Comparison of ENCODE assay signal across 17 mouse cellular contexts in the genomic region with DNA sequence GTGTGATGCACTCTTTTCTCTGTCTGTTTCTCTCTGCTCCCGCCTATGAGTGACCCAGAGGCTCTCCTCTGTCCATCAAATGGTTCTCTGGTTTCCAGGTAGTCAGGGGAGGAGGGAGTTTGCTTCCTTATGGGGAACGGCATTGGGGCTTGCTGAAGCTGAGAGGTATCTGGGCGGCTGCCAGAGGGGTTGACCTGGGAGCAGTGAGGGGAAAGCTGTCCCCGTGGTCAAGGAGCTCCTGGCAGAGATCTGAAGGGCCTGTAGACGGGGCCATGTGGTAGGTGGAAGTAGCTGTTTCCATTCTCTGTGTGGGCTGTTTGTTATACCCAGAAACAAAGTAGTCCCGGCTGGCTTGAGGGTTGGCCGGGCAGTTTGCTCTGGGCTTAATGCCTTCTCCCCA. TPM values are rescaled to one million over a fixed set of nuclear protein-coding genes. Genes with fewer than 3 reads are reported as not detected.
DNase-seq lines count a peak whose midpoint lies in the region; ATAC-seq and TF ChIP-seq lines count a peak whose summit lies in the region.
"Had no signal": no experiment of that assay in that cellular context is flagged by ENCODE, and none has a peak within 500 bp of the region (broad histone marks: within the 10 kb centered on the region; RNA-seq: fewer than 3 reads in every experiment).

No protein-coding gene starts in this region.

- 29% methylated on average over 7 of the region's 7 CpGs for WGBS in heart, embryonic 13.5 days
- 25% methylated on average over 7 of the region's 7 CpGs for WGBS in heart, embryonic 16.5 days
- WGBS in lung, embryonic 14.5 days, result 53% methylated on average over 7 of the region's 7 CpGs

- H3K4me2 ChIP-seq in heart, embryonic 13.5 days, result peak overlapping the region; percentile 48
- H3K4me2 ChIP-seq in heart, embryonic 16.5 days (ENCODE audit: low read depth, low read length), result peak overlapping the region; percentile 37
- no peak overlapping the region for H3K4me2 ChIP-seq in lung, embryonic 14.5 days
- H3K4me2 ChIP-seq: embryonic facial prominence, embryonic 12.5 days; limb, embryonic 15.5 days; neural tube, embryonic 12.5 days had no signal

- peak overlapping the region; percentile 73 for H3K27ac ChIP-seq in heart, embryonic 13.5 days (replicated peaks)
- peak overlapping the region; percentile 59 for H3K27ac ChIP-seq in heart, embryonic 16.5 days (ENCODE audit: low read length)
- H3K27ac ChIP-seq in lung, embryonic 14.5 days (ENCODE audit: low read depth), result 0 out of 2 replicates have a peak overlapping the region, but pooled peaks have one; percentile 63
- H3K27ac ChIP-seq: embryonic facial prominence, embryonic 12.5 days; hindbrain, embryonic 10.5 days; limb, embryonic 15.5 days; neural tube, embryonic 12.5 days had no signal

- ATAC-seq in heart, embryonic 13.5 days (ENCODE audit: extremely low read depth, insufficient number of reproducible peaks, low FRiP score, low TSS enrichment), result no peak
- peak; percentile 16; the same call in 1 of the 2 replicates for ATAC-seq in heart, embryonic 16.5 days (replicated peaks; ENCODE audit: extremely low read depth, insufficient read depth, low FRiP score)
- ATAC-seq in lung, embryonic 14.5 days (ENCODE audit: insufficient read depth), result no peak
- ATAC-seq in erythroblast, adult 5-6 weeks (replicated peaks; ENCODE audit: low FRiP score, poor library complexity, severe bottlenecking), result no peak

- intact Hi-C loops in heart, postnatal 36 days (cut with DNase I), result no loop called here

- no peaks in the 10 kb centered on the region for H3K27me3 ChIP-seq in heart, embryonic 13.5 days (replicated peaks)
- H3K27me3 ChIP-seq in heart, embryonic 16.5 days (ENCODE audit: control insufficient read depth, insufficient read depth, low read length), result no peaks in the 10 kb centered on the region
- no peaks in the 10 kb centered on the region for H3K27me3 ChIP-seq in lung, embryonic 14.5 days (ENCODE audit: insufficient read depth, low read length)
- H3K27me3 ChIP-seq: embryonic facial prominence, embryonic 12.5 days; limb, embryonic 15.5 days; neural tube, embryonic 12.5 days had no signal

- TF ChIP-seq CTCF in lung, embryonic 14.5 days (IDR thresholded peaks at IDR 0.05; ENCODE audit: low read depth), result no peak

- no peaks in the 10 kb centered on the region for H3K9me3 ChIP-seq in heart, embryonic 13.5 days
- no peaks in the 10 kb centered on the region for H3K9me3 ChIP-seq in heart, embryonic 16.5 days (replicated peaks; ENCODE audit: control insufficient read depth, low read length)
- no peaks in the 10 kb centered on the region for H3K9me3 ChIP-seq in lung, embryonic 14.5 days (ENCODE audit: low read depth, low read length)
- H3K9me3 ChIP-seq: embryonic facial prominence, embryonic 12.5 days; hindbrain, embryonic 10.5 days; limb, embryonic 15.5 days; neural tube, embryonic 12.5 days had no signal

- H3K36me3 ChIP-seq in heart, embryonic 13.5 days, result peaks cover 38% of the 10 kb centered on the region
- no peaks in the 10 kb centered on the region; the same call in 1 of the 2 replicates for H3K36me3 ChIP-seq in heart, embryonic 16.5 days (ENCODE audit: control insufficient read depth, insufficient read depth)
- peaks cover 7% of the 10 kb centered on the region; the same call in 1 of the 2 replicates for H3K36me3 ChIP-seq in lung, embryonic 14.5 days (ENCODE audit: insufficient read depth)
- H3K36me3 ChIP-seq: embryonic facial prominence, embryonic 12.5 days; hindbrain, embryonic 10.5 days; limb, embryonic 15.5 days; neural tube, embryonic 12.5 days had no signal

- peak overlapping the region; percentile 34 for H3K9ac ChIP-seq in heart, embryonic 13.5 days
- peak overlapping the region; percentile 1; the same call in 1 of the 2 replicates for H3K9ac ChIP-seq in heart, embryonic 16.5 days (ENCODE audit: low read length)
- no peak overlapping the region for H3K9ac ChIP-seq in lung, embryonic 14.5 days
- H3K9ac ChIP-seq: embryonic facial prominence, embryonic 12.5 days; limb, embryonic 15.5 days; neural tube, embryonic 12.5 days had no signal

- peaks cover 91% of the 10 kb centered on the region for H3K4me1 ChIP-seq in heart, embryonic 13.5 days
- H3K4me1 ChIP-seq in heart, embryonic 16.5 days (ENCODE audit: control insufficient read depth, insufficient read depth, low read length), result peaks cover 75% of the 10 kb centered on the region
- H3K4me1 ChIP-seq in lung, embryonic 14.5 days (ENCODE audit: insufficient read depth), result peaks cover 5% of the 10 kb centered on the region; the same call in 1 of the 2 replicates

- 0 out of 2 replicates have a peak overlapping the region, but pooled peaks have one; percentile 2 for H3K4me3 ChIP-seq in heart, embryonic 13.5 days
- no peak overlapping the region for H3K4me3 ChIP-seq in heart, embryonic 16.5 days (ENCODE audit: low read length)
- H3K4me3 ChIP-seq in lung, embryonic 14.5 days (ENCODE audit: low read depth, low read length), result no peak overlapping the region
- H3K4me3 ChIP-seq: embryonic facial prominence, embryonic 12.5 days; hindbrain, embryonic 10.5 days; limb, embryonic 15.5 days; neural tube, embryonic 12.5 days had no signal

- DNase-seq in heart, postnatal 36 days, result no peak
- DNase-seq in lung, embryonic 14.5 days, result no peak
- DNase-seq in lung, postnatal 4 days, result peak; percentile 80 to 90
- DNase-seq in frontal cortex, postnatal 36 days (ENCODE audit: low spot score in 2 of 2), result no peak
- DNase-seq: cerebellum, adult 11-12 months; gastrocnemius, postnatal 10 days; kidney, adult 8-10 months; kidney, postnatal 36 days; right cerebral cortex, postnatal 14 days; thymus, postnatal 36 days had no signal

RNA-seq across cellular contexts. Expression of a gene that starts 6.3 kb away (rescaled TPM):
- 26.2 and 27.9 TPM in 2 replicates for polyA plus RNA-seq in heart, embryonic 13.5 days (2015; fragmentation: Nextera tagmentation; extraction: Ambion mirVana)
- total RNA-seq in heart, postnatal 36 days (2021), result 10 to 100 TPM; 37.4 to 43.5 TPM
- polyA plus RNA-seq in heart, embryonic 16.5 days (2015; fragmentation: Nextera tagmentation; extraction: Ambion mirVana), result 38.0 and 42.0 TPM in 2 replicates
- polyA plus RNA-seq in lung, embryonic 14.5 days (2014; fragmentation: Nextera tagmentation; extraction: Ambion mirVana), result 21.6 and 22.0 TPM in 2 replicates
- 2.7 TPM in 2 replicates for total RNA-seq in erythroblast, adult 5-6 weeks (2015; ENCODE audit: low replicate concordance)
- 2.0 and 2.3 TPM in 2 replicates for total RNA-seq in erythroblast, adult 5-6 weeks (2017; ENCODE audit: low replicate concordance)

RNA-seq across cellular contexts. Expression of a gene that starts 35.3 kb away (rescaled TPM):
- polyA plus RNA-seq in heart, embryonic 13.5 days (2015; fragmentation: Nextera tagmentation; extraction: Ambion mirVana), result 26.9 and 27.3 TPM in 2 replicates
- 10 to 100 TPM; 10.1 to 11.9 TPM for total RNA-seq in heart, postnatal 36 days (2021)
- polyA plus RNA-seq in heart, embryonic 16.5 days (2015; fragmentation: Nextera tagmentation; extraction: Ambion mirVana), result 22.5 and 22.8 TPM in 2 replicates
- polyA plus RNA-seq in lung, embryonic 14.5 days (2014; fragmentation: Nextera tagmentation; extraction: Ambion mirVana), result 36.6 and 39.0 TPM in 2 replicates
- 7.7 and 19.4 TPM in 2 replicates for total RNA-seq in erythroblast, adult 5-6 weeks (2015; ENCODE audit: low replicate concordance)
- 4.4 and 7.4 TPM in 2 replicates for total RNA-seq in erythroblast, adult 5-6 weeks (2017; ENCODE audit: low replicate concordance)

Comparison
In these comparisons a context has a peak if more than half of its experiments do, and no peak if none do; other contexts are left out.
1. DNase-seq: peak in lung, postnatal 4 days (2 of 2); none in heart, postnatal 36 days (0 of 2), lung, embryonic 14.5 days (single experiment) and frontal cortex, postnatal 36 days (0 of 2).
2. Peak in every context shown above with its lines, with median percentiles within 50 percentile points of each other: H3K27ac ChIP-seq.